Mouse (Mus musculus) spleen, adult 2 months (tissue): ENCODE measurements around the gene Tsga10ip.

Source experiments
- CTCF ChIP-seq: fragments of 200-500 bp; IDR thresholded peaks from 2 replicates; pipeline ENCODE4 v1.5.1; 2011; ENCODE audit warnings: mild to moderate bottlenecking, inconsistent platforms; ENCODE audit not compliant: insufficient read depth, insufficient read length, insufficient replicate concordance; ENCODE audit errors: extremely low read depth
- POLR2A ChIP-seq: fragments of 200-500 bp; IDR thresholded peaks from 2 replicates; pipeline ENCODE4 v1.6.1; 2011; ENCODE audit warnings: low read depth, low read length, inconsistent platforms

- no peak for TF ChIP-seq CTCF
- no peak for TF ChIP-seq POLR2A
Observed at GRCm38 (mm10) chr19:5374748-5375147, 27.6 kb downstream of the Tsga10ip start.
